Mouse (Mus musculus) urinary bladder, postnatal 25 days (tissue): Measurements from ENCODE around the gene Gm21865.
"Not testable (repeated sequence)": the region's sequence is repeated elsewhere in the genome, so short reads cannot be mapped to it uniquely, and the experiment has no call there.

ENCODE experiments used
- DNase-seq: peaks from one replicate; pipeline ENCODE4 v3.0.0; 2022; ENCODE audit warnings: low spot score

Gene Gm21865

DNA sequence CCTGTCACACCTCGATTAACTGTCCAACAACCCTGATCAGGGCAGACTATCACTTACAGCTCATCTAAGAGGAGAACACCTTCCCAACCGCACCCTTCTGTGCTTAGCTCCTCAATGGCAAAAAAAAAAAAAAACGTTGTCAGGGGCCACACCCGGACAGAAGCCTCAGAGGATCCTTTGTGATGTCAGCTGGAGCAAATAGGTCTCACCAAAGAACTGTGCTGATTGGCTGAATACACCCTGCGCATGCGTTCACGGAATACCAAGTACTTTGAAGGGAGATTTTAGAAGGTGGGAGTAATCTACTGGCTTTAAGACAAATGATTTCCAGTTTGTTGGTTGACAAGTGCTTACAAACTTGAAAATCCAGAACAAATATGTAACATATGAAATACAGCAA lies at the start of gene Gm21865:
Gene Gm21865, minus strand, starts transcription at position 101 of the 400 bp plus-strand sequence.
- DNase-seq, result not testable (repeated sequence)
